Mouse (Mus musculus) kidney, postnatal 4 days (tissue): ENCODE measurements around the gene Cda.

Experiments used
- DNase-seq, 2 experiments: peaks; one replicate each; pipeline ENCODE4 v3.0.0; 2021; ENCODE audit warnings: mixed read lengths in 2 of 2

Gene Cda

DNA sequence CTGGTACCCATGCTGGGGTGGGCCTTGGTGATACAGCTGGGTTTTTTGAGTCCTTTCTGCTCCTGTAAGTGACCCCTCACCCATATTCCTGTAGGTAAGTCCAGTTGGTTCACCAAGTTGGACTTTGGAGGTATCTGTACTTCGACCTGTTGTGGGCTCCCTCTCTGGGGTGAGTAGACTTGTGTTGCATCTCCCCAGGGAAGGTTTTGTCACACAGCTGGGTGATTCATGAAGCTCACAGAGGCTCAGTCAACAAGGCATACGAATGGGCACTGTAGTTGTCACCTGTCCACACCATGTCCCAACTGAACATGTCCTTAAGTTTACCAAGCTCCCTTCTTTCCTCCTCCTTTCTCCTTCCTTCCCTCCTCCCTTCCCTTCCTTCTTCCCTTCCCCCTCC lies 1.2 kb downstream of the Cda start:
- DNase-seq: no peak

GRCm38 (mm10) chr4:138363511-138363910 lies 4.3 kb downstream of the Cda start:
- no peak for DNase-seq

- DNase-seq: no peak
These were observed 4.9 kb downstream of the Cda start for GRCm38 (mm10) chr4:138362883-138363282.

DNA sequence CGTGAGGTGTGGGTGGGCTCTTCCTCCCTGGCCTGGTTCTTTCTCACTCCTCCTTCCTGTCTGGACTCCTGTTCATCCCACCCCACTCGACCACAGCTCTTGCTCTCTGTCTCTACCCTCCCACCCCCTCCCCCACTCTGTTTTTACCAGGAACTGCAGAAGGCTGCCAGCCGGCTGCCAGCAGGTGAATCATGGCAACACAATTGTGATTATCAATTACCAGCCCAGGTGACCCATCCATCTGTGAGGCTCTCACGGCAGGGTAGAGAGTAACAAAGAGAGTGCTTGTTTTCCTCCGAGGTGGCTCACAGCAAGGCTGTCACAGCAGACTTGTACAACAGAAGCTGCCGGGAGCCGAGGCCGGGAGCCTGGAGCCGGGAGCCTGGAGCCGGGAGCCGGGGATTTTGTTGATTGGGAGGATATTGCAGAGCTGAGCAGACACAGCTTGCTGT lies 6.4 kb downstream of the Cda start:
- no peak for DNase-seq

GRCm38 (mm10) chr4:138358176-138358575 lies 9.6 kb downstream of the Cda start:
- DNase-seq: no peak

DNA sequence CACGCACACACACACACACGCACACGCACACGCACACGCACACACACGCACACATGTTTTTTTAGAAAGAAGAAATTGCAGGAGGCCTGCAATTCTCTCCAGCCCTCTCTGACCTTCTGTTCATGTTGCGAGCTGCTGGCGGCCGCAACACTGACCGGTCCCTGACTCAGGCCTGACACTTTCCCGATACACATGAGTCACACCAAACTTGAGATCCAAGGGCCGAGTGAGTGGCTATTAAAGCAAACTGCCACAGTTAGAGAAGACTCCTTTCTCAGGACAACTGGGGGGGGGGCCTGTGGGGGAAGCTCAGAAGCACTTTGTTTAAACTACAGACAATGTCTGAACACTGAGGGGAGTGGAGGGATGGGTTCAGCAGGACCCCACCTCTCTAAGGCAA lies 11.2 kb downstream of the Cda start:
- no peak for DNase-seq

DNA sequence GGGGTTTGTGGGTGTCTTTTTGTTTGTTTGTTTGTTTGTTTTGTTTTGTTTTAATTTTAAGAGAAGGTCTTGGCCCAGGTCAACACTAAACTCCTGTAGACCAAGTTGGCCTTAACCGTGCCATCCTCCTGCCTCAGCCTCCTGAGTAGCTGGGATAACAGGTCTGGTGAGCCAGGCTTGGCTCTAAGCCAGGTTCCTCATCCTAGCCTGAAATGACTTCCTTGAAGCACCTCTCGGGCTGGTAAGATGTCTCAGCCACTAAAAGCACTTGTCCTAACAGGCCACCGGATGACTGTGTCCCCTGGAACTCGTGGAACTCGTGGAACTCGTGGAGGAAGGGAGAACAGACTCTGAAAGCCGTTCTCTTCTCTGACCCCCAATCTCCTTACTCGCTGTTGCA lies 11.7 kb downstream of the Cda start:
- DNase-seq: no peak

- DNase-seq: no peak
These were observed 12.3 kb downstream of the Cda start for GRCm38 (mm10) chr4:138355496-138355895.

- DNase-seq: peak in 1 of 2 experiments; percentile 38
These were observed 14.2 kb downstream of the Cda start for GRCm38 (mm10) chr4:138353438-138354171.

DNA sequence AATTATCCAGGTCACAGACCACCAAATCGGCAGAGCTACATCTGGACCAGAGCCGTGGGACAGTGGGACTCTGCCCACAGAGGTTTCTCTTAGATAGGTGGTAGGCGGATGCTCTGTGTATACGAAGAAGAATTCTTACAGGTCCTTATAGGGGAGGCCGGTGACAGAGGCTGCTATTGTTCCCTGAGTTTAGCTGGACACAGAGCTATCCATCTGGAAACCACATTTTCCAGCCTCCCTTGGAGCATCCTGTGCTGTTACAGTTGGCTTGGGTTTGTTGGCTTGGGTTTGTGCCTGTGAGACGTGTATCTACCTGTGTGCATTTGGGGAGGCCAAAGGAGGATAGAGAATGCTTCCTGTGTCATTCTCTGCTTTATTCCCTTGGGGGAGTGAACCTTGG lies 15.1 kb downstream of the Cda start:
- DNase-seq: no peak

DNA sequence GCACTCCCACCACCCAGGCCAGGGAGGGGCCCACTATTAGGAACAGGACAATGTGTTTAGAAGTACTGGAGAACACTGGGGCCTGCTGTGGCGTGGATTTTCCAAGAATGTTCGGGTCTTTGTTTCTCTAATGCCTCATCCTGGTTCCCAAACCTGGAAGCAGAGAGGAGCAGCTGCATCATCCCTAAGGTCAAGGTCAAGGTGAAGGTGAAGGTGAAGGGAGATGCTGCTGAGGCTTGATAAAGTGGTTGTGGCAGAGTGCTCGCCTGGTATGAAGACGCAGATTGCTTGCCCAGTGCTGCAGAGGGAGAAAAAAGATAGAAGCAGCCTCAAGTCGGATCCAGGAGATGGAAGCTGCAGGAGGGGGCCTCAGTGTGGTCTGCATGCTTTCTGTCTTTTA lies 16.0 kb downstream of the Cda start:
- no peak for DNase-seq

DNA sequence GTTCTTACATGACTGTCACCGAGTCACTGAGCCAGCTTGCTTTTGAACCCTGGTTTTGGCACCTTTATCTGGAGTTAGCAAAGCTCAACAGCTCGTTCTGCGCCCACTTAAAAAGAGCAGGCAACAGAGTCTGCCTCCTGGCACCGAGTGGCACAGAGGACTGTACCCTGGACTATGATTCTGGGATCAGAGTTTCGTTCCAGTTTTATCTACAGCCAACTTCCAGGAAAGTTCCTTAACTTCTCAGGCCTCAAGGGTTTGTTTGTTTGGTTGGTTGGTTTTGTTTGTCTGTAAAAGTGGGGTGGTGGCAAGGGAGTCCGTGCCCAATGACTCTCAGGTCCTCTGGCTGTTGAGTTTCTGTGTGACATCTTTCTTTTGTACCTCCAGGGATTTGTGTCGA lies 19.1 kb downstream of the Cda start:
- no peak for DNase-seq

GRCm38 (mm10) chr4:138347280-138347679 lies 20.5 kb downstream of the Cda start:
- DNase-seq: no peak

GRCm38 (mm10) chr4:138344891-138345545 lies 22.8 kb downstream of the Cda start:
- DNase-seq: no peak

- peak; percentile 35 to 56 for DNase-seq
These were observed 24.4 kb downstream of the Cda start for GRCm38 (mm10) chr4:138343341-138343837.

- peak; percentile 47 to 73 for DNase-seq
These were observed 25.0 kb downstream of the Cda start for GRCm38 (mm10) chr4:138342778-138343177.

DNA sequence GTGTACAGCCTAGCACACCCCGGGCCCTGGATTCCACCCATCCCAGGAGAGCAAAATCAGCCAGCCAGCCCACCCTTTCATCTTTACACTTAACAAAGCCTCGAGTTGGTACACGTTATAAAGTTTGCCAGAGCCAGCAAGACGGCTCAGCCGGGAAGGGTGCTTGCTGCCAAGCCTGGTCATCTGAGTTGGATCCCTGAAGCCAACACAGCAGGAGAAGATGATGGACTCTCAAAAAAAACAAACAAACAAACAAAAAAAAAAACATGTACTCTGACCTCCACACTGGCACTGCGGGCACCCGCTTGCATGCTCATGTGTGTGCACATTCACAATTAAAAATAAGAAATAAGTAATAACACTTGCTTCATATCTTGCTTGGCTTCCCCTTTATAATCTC lies 25.7 kb downstream of the Cda start:
- no peak for DNase-seq

DNA sequence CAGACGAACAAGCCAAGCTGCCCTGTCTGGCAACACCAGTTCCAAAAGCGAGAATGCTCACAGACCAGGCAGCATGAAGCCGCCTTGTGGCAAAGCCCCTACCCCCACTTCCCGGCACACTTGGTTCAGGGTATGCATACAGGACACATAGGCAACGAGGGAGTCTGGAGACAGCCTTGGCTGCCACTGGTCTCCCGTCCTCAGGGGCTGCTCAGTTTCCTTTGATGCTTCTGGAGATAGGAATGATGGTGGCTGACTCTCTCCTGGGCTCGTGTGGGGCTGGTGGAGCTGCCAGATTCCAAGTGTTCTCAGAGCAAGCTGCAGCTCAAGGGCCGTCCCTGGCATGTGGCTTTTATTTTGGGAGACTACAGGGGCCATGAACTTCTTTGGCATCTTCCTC lies 26.4 kb downstream of the Cda start:
- no peak for DNase-seq

DNA sequence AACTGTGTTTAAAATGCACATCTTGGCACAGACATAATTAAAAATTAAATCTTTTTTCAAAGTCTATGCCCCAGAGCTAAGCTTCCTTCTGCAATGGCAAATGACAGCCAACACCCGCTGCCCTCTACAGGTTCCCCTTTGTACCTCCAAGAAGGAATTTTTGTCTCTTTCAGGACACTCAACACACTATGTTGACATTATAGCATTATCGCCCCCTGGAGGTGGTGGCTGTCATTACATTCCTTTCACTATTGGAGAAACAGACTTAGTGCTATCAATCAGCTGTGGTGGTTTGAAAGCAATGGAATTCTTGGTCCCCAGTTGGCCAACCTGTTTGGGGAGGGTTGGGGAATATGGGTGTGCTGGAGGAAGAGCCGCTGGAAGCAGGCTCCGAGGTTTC lies 27.8 kb downstream of the Cda start:
- peak; percentile 66 to 73 for DNase-seq

GRCm38 (mm10) chr4:138337341-138337740 lies 30.5 kb downstream of the Cda start:
- no peak for DNase-seq

DNA sequence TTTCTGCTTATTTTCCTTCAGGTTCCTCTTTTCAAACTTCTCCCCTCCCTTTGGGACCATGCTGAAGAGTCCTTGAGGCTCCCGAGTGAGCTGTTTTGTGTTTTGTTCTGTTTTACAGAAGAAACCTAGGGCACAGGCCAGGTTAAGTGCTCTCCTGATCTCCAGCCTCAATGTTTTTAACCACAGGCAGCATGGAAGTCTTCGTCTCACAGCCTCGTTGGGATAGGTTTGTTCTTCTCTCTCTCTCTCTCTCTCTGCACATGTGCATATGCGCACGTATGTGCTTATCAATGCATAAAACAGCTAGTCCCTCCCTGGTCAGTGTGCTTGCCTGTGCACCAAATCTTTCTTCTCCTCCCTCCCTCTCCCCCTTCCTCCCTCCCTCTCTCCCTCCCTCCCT lies 30.9 kb downstream of the Cda start:
- no peak for DNase-seq

- no peak for DNase-seq
These were observed 32.1 kb downstream of the Cda start for GRCm38 (mm10) chr4:138335648-138336047.

- no peak for DNase-seq
These were observed 32.8 kb downstream of the Cda start for GRCm38 (mm10) chr4:138335036-138335435.

DNA sequence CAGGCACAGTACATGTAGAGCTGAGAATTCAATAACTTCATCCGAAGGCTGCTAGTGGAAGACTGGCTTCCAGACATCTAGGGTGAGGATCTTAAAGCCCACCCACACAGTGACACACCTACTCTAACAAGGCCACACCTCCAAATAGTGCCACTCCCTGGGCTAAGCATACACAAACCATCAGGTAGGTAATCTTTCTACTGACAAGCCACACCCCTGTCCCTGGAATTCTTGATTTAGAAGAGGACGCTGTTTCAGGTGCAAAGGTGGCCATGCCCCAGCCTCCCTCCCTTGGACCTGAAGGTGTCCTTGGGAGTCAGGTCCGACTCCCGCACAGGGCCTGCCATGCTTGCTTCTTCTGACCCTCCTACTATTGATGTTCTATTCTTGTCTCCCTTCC lies 34.7 kb downstream of the Cda start:
- no peak for DNase-seq
